Mouse (Mus musculus): ENCODE measurements around the gene Tshr.
"Not testable (repeated sequence)": the region's sequence is repeated elsewhere in the genome, so short reads cannot be mapped to it uniquely, and the experiment has no call there.

The Tshr gene

GRCm38 (mm10) chr12:91500475-91500874, 116.1 kb downstream of the Tshr start:
- no peak for DNase-seq (ENCODE audit: low spot score)

- no peak for DNase-seq (ENCODE audit: low spot score)
Measured at GRCm38 (mm10) chr12:91511766-91512165, 127.4 kb downstream of the Tshr start.

- no peak for DNase-seq (ENCODE audit: low spot score)
Measured at GRCm38 (mm10) chr12:91513980-91514379, 129.6 kb downstream of the Tshr start.

- no peak for DNase-seq (ENCODE audit: low spot score)
Measured at GRCm38 (mm10) chr12:91517808-91518207, 133.4 kb downstream of the Tshr start.

GRCm38 (mm10) chr12:91523626-91524025, 139.3 kb downstream of the Tshr start:
- no peak for DNase-seq (ENCODE audit: low spot score)

- no peak for DNase-seq (ENCODE audit: low spot score)
Measured at GRCm38 (mm10) chr12:91534514-91534913, 150.2 kb downstream of the Tshr start.

GRCm38 (mm10) chr12:91540202-91540601, 155.8 kb downstream of the Tshr start:
- no peak for DNase-seq (ENCODE audit: low spot score)

GRCm38 (mm10) chr12:91549471-91549870, 165.1 kb downstream of the Tshr start:
- no peak for DNase-seq (ENCODE audit: low spot score)

- no peak for DNase-seq (ENCODE audit: low spot score)
Measured at GRCm38 (mm10) chr12:91551773-91552526, 167.6 kb downstream of the Tshr start.

- not testable (repeated sequence) for DNase-seq (ENCODE audit: low spot score)
Measured at GRCm38 (mm10) chr12:91557358-91558005, 173.1 kb downstream of the Tshr start.

GRCm38 (mm10) chr12:91558152-91558551, 173.8 kb downstream of the Tshr start:
- DNase-seq (ENCODE audit: low spot score) = not testable (repeated sequence)

- DNase-seq (ENCODE audit: low spot score) = no peak
Measured at GRCm38 (mm10) chr12:91567145-91567544, 182.8 kb downstream of the Tshr start.

GRCm38 (mm10) chr12:91569255-91569654, 184.9 kb downstream of the Tshr start:
- no peak for DNase-seq (ENCODE audit: low spot score)

GRCm38 (mm10) chr12:91571708-91572107, 187.3 kb downstream of the Tshr start:
- no peak for DNase-seq (ENCODE audit: low spot score)

- no peak for DNase-seq (ENCODE audit: low spot score)
Measured at GRCm38 (mm10) chr12:91579665-91580064, 195.3 kb downstream of the Tshr start.

GRCm38 (mm10) chr12:91581204-91582070, 197.1 kb downstream of the Tshr start:
- DNase-seq (ENCODE audit: low spot score) = no peak

- no peak for DNase-seq (ENCODE audit: low spot score)
Measured at GRCm38 (mm10) chr12:91582362-91583002, 198.1 kb downstream of the Tshr start.

- no peak for DNase-seq (ENCODE audit: low spot score)
Measured at GRCm38 (mm10) chr12:91583409-91583808, 199.0 kb downstream of the Tshr start.

- DNase-seq (ENCODE audit: low spot score) = no peak
Measured at GRCm38 (mm10) chr12:91585206-91585605, 200.8 kb downstream of the Tshr start.

- DNase-seq (ENCODE audit: low spot score) = not testable (repeated sequence)
Measured at GRCm38 (mm10) chr12:91585815-91586214, 201.5 kb downstream of the Tshr start.

GRCm38 (mm10) chr12:91587077-91587476, 202.7 kb downstream of the Tshr start:
- no peak for DNase-seq (ENCODE audit: low spot score)

GRCm38 (mm10) chr12:91587491-91588033, 203.2 kb downstream of the Tshr start:
- no peak for DNase-seq (ENCODE audit: low spot score)

All from c-Kit-positive CD71-positive TER-119-positive erythroid progenitor cells, embryonic 14.5 days (primary cell).